Mouse (Mus musculus): ENCODE results near the gene Tns1.

DNA sequence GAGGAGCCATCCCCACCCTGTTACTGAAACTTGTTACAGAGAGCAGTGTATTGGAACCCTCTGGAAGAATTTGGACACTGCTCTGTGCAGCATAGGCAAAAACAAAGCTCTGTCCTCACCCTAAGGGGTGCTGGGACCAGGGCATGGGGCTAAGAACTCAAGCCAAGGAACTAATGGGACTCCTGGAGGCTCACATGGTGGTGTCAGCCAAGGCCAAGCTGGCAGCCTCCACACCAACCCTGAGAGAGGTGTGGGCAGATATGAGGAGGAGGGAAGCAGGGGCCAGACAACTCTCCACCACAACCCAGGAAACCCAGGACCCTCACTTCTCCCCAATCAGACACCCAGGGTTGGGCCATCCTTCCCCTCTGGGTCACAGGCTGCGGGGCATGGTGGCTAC, 145.7 kb downstream of the Tns1 start:
- TF ChIP-seq CTCF (IDR thresholded peaks at IDR 0.05) (no peak), EP300 (IDR thresholded peaks at IDR 0.05) (no peak)

Data from lung, postnatal 0 days (tissue).